Mouse (Mus musculus) myocyte (in vitro differentiated cells): ENCODE data around the gene Zmym6.

Experiments
- CEBPB ChIP-seq: IDR thresholded peaks from 2 replicates; pipeline ENCODE4 v1.6.1; 2011; ENCODE audit warnings: mild to moderate bottlenecking, moderate library complexity; ENCODE audit not compliant: poor library complexity, insufficient read depth, severe bottlenecking
- E2F4 ChIP-seq: IDR thresholded peaks from one replicate; pipeline ENCODE4 v1.6.1; 2011; ENCODE audit warnings: mild to moderate bottlenecking, control low read depth, moderate library complexity; ENCODE audit not compliant: insufficient read depth
- MAX ChIP-seq: IDR thresholded peaks from one replicate; pipeline ENCODE4 v1.6.1; 2011; ENCODE audit warnings: low read depth, mild to moderate bottlenecking, control low read depth
- MYOD1 ChIP-seq, 3 experiments: IDR thresholded peaks; one replicate each; pipeline ENCODE4 v1.6.1; 2011; ENCODE audit warnings: control low read depth in 2 of 3, low read depth in 2 of 3, mild to moderate bottlenecking in 2 of 3, moderate library complexity in 1 of 3; ENCODE audit not compliant: insufficient read length in 2 of 3, control insufficient read depth in 1 of 3
- POLR2A ChIP-seq: IDR thresholded peaks from one replicate; pipeline ENCODE4 v1.6.1; 2011; ENCODE audit warnings: low read depth, mild to moderate bottlenecking, control low read depth, moderate library complexity; ENCODE audit not compliant: insufficient read length
- SRF ChIP-seq: IDR thresholded peaks from one replicate; pipeline ENCODE4 v1.6.1; 2011; ENCODE audit warnings: low read depth; ENCODE audit not compliant: control insufficient read depth, insufficient read length
- USF1 ChIP-seq: IDR thresholded peaks from one replicate; pipeline ENCODE4 v1.6.1; 2011; ENCODE audit warnings: low read depth, mild to moderate bottlenecking, control low read depth, moderate library complexity

DNA sequence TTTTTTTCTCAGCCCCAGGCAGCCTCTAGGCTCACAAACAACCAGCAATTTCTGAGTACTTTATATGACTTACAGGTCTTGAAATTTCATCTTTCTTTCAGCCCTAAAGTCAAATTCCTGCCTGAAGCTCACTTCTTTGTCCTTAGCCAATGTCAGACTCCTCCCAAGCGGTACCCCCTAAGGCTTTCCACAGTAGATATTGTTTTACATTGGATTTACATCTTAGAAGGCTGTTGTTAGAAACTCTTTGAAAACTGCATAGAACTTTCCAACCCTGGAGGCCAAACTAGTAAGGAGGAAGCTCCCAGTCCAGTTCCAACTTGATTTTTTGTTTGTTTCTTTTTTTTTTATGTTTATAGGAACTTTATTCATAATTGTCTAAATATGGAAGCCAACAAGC is 13.1 kb upstream of the Zmym6 start:
- TF ChIP-seq MAX, result no peak
- TF ChIP-seq USF1, result no peak
- no peak for TF ChIP-seq POLR2A
- TF ChIP-seq E2F4, result no peak
- no peak for TF ChIP-seq CEBPB
- TF ChIP-seq SRF, result no peak
- no peak for TF ChIP-seq MYOD1 (IDR thresholded peaks at IDR 0.05; ENCODE audit: control insufficient read depth in 1 of 3, insufficient read length in 2 of 3, low read depth in 2 of 3)
